Mouse (Mus musculus) C2C12 (cell line): ENCODE measurements around the gene Gm49711.

Source experiments
- CEBPB ChIP-seq: IDR thresholded peaks from one replicate; pipeline ENCODE4 v1.6.1; 2011; ENCODE audit warnings: low read depth, mild to moderate bottlenecking, control low read depth, moderate library complexity
- CTCF ChIP-seq: IDR thresholded peaks from one replicate; pipeline ENCODE4 v1.5.1; 2011; ENCODE audit not compliant: control insufficient read depth, insufficient read depth, insufficient read length
- FOSL1 ChIP-seq: IDR thresholded peaks from one replicate; pipeline ENCODE4 v1.8.0; 2011; ENCODE audit warnings: mild to moderate bottlenecking, low read length; ENCODE audit not compliant: poor library complexity, insufficient read depth, severe bottlenecking
- MAX ChIP-seq: IDR thresholded peaks from one replicate; pipeline ENCODE4 v1.6.1; 2011; ENCODE audit warnings: mild to moderate bottlenecking, control low read depth
- MYOD1 ChIP-seq: IDR thresholded peaks from one replicate; pipeline ENCODE4 v1.6.1; 2011; ENCODE audit warnings: low read depth; ENCODE audit not compliant: control insufficient read depth, insufficient read length
- MYOG ChIP-seq: IDR thresholded peaks from one replicate; pipeline ENCODE4 v1.6.1; 2011; ENCODE audit not compliant: control insufficient read depth, insufficient read length; ENCODE audit errors: extremely low read depth
- USF1 ChIP-seq: IDR thresholded peaks from one replicate; pipeline ENCODE4 v1.6.1; 2011; ENCODE audit warnings: low read depth, mild to moderate bottlenecking, control low read depth, moderate library complexity

DNA sequence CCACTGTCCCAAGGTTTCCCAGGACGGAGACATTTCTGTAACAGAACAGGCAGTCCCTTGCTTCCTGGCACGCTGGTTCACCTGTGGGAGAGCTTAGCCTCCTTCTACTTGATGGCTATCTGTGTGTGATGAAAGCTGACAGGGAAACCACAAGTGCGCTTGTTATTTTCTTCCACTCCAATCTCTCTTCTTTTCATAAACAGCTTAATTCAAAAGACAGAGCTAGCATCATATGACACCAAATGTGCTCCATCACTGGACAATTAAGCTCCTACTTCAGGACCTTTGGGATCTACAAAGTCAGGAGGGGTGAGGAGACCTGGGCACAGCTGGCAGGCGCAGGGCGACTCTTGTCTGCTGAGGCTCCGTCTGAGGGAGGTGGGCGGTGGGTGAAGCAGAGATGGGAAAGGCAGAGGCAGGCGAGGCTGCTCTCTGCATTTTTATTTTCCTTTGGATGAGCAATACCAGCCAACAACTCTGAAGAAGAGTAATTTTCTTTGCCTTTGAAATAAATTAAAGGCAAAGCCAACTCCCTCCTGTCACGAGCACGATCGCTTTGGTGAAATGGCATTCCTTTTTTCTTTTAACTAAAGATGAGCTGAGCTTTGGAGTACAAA lies 76.1 kb downstream of the Gm49711 start:
- TF ChIP-seq CTCF (no peak), MYOD1 (no peak), USF1 (no peak), MAX (no peak), MYOG (no peak), FOSL1 (no peak), CEBPB (no peak)
